Mouse (Mus musculus) liver, adult 2 months (tissue): ENCODE results near the gene Casp8.

Source experiments
- CTCF ChIP-seq: fragments of 200-500 bp; IDR thresholded peaks from 2 replicates; pipeline ENCODE4 v1.5.1; 2011; ENCODE audit warnings: low read depth, low read length, control low read depth
- POLR2A ChIP-seq: fragments of 200-500 bp; IDR thresholded peaks from 2 replicates; pipeline ENCODE4 v1.6.1; 2011; ENCODE audit warnings: low read length, control low read depth; ENCODE audit not compliant: insufficient read depth; ENCODE audit errors: extremely low read depth

- TF ChIP-seq CTCF (peak; percentile 26; the same call in 1 of the 2 replicates), POLR2A (no peak)
Measured at GRCm38 (mm10) chr1:58746880-58747279, 48.3 kb upstream of the Casp8 start.
